Mouse (Mus musculus): ENCODE results near the gene Vmn1r16.

- no peak for TF ChIP-seq CTCF (IDR thresholded peaks at IDR 0.05; ENCODE audit: borderline replicate concordance, insufficient read depth, low read length)
- TF ChIP-seq POLR2A (IDR thresholded peaks at IDR 0.05; ENCODE audit: low read depth, low read length) = no peak
These were observed 27.6 kb upstream of the Vmn1r16 start for GRCm38 (mm10) chr6:57356864-57357263.

Measured in embryonic fibroblast, embryonic 13.5 days (primary cell).